Mouse (Mus musculus): Measurements from ENCODE around the gene Fam173b. TPM values are rescaled to one million over a fixed set of nuclear protein-coding genes. Genes with fewer than 3 reads are reported as not detected.

The Fam173b gene
- total RNA-seq, 2 experiments from 2014 or later, result 12.5 to 12.6 TPM

DNA sequence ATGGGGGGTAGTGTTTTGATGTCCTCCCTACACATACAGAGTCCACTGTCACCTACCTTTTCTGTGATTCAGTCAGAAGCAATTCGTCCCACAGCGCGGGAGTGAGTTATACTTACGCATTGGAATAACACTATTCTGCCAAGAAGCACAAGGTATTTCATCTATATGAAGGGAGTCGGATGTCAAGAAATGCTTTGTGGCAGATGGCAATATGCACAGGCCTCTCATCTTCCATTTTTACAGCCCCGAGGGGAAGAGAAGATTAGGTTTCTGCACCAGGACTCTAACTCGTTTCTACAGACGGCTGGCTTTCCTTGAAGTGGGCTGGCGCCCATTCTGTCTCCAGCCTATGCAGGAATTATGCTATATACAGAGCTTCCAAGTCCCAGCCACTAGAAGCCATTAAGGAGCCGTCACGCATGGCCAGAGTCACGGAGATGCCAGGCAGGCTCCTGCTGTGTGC lies 29.8 kb downstream of the Fam173b start:
- no peak for DNase-seq (ENCODE audit: low spot score in 2 of 2)

DNA sequence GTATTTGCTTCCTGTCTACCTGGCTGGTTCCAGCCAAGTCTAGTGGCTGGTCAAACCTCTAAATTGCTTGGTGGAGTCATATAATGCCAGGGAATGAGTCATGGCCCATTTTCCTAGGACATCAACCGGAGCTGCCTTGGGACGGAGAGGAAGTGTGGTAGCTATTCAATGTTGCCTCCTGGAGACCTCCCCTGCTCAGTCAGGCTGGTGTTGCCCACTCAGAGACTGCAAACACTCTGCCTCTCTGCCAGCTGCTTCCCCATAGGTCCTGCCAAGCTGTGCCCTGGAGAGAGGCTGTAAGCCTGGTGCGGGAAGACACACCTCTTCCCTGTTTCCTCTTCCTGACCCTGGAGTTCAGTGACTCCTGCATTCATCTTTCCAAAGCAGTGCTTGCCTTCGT lies 30.8 kb downstream of the Fam173b start:
- no peak for DNase-seq (ENCODE audit: low spot score in 2 of 2)

DNA sequence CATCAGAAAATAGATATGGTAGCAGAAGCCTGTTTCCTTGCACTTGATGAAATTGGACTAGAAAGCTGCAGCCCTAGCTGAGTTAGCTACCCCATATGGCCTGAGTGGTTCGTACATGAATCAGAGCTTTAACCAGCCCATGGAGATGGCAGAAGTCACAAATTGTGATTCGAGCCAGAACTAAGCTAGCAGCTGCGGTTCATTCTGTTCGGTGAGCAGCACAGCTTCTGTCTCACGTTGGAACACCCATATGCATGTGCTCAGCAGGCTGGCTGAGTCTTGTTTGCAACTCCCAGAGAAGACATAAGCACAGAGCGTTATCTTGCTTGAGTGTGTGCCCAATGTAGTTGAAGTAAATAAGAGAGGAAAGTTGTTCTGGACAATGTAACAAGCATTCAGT lies 32.9 kb downstream of the Fam173b start:
- peak; percentile 88 to 95 for DNase-seq (ENCODE audit: low spot score in 2 of 2)

DNA sequence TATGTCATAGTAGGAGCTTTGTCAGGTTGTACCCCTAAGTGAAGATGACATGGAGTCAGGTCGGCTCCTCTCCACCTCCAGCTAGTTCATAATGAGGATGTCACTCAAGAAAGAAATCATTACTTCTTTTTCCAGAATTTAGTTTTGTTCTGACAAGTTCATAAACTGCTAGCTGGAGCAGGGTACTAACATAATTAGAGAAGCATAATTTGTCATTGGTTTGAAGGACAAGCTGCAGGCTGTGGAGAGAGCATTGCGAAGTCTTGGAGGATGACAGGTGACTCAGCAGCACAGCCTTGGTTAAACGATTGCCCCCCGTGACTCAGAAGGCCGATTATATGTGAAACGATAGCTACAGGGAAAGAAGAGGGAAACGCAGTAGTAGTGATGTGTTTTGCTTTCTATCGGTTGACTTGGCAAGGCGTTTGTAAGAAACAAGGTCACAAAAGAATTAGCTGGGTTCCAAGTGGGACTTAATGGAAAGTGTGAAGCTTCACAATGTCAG lies 34.5 kb downstream of the Fam173b start:
- no peak for DNase-seq (ENCODE audit: low spot score in 2 of 2)

DNA sequence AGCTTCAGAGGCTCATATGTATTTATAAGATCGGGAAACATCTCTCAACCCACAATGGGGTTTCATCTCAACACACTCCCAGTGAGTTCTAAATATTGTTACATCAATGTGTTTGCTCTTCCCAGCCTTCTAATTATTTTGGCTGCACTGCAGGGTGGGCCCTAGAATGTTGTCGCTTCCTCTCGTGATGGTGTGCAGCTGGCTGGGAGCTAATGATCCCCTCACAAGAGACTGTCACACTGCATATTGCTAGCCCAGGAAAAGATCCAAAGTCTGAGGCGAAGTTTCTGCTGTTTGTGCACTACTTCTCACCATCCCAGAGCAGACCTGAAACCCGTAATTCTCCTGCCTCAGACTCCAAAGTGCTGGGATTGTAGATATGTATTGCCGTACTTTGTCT lies 45.6 kb downstream of the Fam173b start:
- no peak for DNase-seq (ENCODE audit: low spot score in 2 of 2)

DNA sequence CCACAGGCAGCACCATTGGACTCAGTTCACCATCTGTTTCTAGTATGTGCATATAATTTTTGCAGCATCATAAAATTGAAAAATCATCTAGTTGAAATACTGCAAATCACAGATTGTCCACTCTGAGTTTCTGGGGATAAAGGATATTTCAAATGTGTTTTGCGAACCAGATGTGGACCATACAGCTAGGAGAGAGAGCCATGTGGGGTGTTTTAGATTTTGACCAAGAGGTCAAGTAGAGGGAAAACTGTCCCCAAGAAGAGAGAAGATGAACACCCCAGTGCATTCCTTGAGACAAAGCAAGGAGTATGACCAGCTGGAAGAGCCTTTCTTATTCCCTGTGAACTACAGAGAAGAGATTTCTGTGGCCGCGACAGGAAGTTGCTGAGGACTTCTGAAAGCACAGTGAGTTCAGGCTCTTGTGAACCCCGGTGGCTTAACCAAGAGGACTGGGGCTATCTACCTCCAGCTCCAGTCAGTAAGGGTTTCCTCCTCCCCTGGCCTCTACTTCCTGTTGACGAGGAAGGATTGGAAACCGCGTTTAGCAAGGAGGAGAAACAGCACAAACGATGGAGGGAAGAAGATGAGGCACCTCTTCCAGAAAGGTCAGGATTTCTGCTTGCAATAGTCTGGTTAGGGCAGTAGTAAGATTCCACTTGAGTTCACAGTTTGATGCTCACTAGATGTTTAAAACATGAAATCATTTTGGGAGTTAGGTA lies 46.4 kb downstream of the Fam173b start:
- no peak for DNase-seq (ENCODE audit: low spot score in 2 of 2)

DNA sequence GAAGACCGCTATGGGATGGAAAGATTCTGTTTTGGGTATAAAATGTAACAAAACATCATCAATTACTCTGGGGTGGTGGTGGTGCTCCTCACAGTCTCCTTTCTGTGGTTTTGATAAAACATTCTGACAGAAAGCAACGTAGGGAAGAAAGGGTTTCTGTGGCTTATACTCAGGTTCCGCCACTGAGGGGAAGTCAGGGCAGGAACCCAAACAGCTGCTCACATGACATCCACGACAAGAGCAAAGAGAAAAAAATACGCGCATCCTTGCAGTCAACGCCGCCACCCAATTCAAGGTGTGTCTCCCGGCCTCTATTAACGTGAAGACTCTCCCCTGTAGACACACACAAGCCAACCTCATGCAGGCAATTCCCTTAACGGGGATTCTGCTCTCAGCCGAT lies 48.0 kb downstream of the Fam173b start:
- no peak for DNase-seq (ENCODE audit: low spot score in 2 of 2)

DNA sequence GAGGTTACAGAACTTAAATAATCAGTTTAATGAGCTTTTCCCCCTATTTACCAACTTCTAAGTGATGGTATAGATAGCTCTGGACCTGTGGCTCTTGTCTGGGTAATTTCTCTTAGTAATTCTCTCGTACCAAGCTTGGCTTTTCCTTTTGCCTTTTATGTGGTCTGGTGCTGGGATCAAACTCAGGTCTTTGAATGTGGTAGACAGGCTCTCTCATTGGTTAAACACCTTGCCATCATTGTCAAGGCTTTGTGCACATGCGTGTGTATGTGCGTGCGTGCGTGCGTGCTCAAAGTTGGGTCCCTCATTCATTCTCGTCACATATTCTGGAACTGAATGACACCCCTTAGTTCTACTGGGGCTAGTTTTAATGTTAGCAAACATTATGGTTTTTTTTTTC lies 49.2 kb downstream of the Fam173b start:
- no peak for DNase-seq (ENCODE audit: low spot score in 2 of 2)

DNA sequence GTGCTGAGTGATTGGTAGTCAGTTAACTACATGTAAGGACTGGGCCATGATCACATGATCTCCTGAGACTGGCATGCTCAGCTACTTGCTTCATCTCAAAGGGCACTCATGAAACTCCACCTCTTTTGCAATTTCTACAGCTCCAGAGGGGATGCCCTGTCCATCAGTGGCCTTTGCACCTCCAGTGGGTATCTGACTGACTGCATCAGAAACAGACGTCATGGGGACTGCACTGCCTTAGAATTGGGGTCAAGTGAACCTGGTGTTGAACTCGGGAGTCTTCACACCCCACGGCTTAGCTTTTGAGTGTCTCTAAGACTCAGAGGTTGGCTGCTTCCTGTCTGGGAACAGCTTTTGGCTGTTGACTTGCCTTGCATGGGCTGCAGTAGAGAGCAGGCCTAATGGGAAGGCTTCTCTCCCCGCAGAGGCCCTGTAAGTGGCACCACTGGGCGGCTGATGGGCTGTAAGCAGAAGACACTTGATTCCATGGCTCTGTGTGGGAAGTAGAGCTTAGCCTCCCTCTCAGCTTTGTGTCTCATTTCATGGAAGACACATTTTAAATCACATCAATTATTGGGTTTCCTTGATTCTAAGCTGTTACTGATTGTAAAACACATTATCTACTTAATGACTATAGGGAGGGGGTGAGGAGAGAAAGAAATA lies 58.6 kb downstream of the Fam173b start:
- no peak for DNase-seq (ENCODE audit: low spot score in 2 of 2)

DNA sequence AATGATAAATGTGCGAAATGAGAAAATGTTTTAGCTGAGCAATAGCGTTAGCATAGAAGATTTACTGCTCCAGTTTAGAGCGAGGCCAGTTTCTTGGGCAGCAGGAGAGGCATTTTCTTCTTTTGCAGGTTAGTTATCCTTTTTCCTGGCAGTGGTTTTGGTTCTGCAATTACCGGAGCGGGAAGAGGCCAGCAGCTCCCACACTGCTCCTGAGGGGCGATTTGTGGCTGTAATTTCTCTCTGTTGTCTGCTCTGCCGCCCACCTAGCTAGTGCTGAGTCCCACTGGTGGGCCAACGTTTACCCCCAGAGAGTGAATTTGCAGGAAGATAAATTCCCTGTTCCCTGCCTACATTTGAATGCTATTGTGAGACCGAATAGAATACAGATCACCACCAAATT lies 59.2 kb downstream of the Fam173b start:
- DNase-seq (ENCODE audit: low spot score in 2 of 2), result no peak

DNA sequence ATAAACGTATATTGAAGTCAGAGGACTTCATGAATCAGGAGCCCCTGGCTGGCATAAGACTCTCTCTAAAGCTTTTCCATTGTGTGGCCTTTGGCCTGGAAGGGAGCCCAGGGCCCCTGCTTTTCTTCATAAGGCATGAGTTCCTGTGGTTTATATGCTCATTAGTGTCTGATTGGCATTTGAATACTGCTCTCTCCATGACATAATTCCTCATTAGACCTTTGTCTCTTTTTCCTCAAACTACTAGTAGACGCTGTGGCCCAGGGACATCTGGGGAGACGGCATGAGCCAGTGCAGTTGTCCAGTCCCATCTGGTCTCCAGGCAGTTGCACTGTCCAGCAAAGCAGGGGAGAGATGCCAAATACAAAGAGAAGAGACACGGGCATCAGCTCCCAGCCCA lies 60.1 kb downstream of the Fam173b start:
- DNase-seq (ENCODE audit: low spot score in 2 of 2), result no peak

DNA sequence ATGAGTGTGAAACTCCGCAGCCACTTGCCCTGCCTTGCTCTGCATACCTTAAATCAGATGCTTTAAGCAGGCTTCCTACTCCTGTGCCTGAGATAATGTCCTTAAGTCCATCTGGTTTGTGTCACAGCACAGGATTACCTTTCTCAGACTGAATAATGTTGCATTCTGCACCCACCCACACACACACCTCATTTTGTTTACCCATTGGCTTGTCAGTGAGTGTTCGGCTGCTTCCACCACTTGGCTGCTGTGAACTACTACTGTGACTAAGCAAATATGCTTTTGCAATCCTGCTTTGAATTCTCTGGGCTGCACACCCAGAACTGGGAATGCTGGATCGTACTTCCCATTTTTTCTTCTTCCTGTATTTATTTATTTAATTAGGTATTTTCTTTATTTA lies 61.4 kb downstream of the Fam173b start:
- peak in 1 of 2 experiments; percentile 70 for DNase-seq (ENCODE audit: low spot score in 2 of 2)

Other genes starting within 250 kb of the Fam173b start
- gene Ankrd33b, start 234.1 kb upstream of the Fam173b start, total RNA-seq (2021), result 10 to 100 TPM; 61.6 to 66.7 TPM
- 1 to 10 TPM in 1 of 2 experiments, under 1 TPM in 1; 0.57 to 1.1 TPM for gene Ropn1l, start 148.1 kb upstream of the Fam173b start, total RNA-seq (2021)
- gene March6, start 70.8 kb upstream of the Fam173b start, total RNA-seq (2021), result 100 to 1,000 TPM; 189 to 191 TPM
- gene Cmbl, start 36.5 kb upstream of the Fam173b start, total RNA-seq (2021), result 10 to 100 TPM; 14.3 to 17.7 TPM
- 100 to 1,000 TPM; 240 to 245 TPM for gene Cct5, start within 50 bp of the Fam173b start, total RNA-seq (2021)